Mouse (Mus musculus): ENCODE results near the gene Map3k7cl.

DNA sequence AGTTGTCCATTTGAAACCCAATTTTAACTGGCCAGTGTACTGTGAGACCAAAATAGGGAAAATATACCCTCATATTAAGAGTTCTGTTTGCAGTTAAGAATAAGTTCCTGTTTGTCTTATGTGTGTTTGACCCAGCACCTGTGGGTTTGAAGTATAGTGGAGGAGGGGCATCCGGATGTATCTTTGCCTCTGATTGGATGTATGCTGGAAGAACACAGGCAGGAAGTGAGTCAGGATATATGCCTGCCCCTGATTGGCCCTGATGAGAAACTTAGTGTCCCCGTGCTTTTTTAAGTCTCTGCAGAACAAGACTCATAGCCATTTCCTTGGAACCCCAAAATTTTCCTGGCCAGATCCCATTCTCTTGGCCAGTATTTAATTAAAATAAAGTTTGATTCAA is 51.8 kb downstream of the Map3k7cl start:
- TF ChIP-seq MAFK (IDR thresholded peaks at IDR 0.05; ENCODE audit: insufficient replicate concordance, low read length), result no peak
- no peak for TF ChIP-seq HCFC1 (IDR thresholded peaks at IDR 0.05; ENCODE audit: low read depth, low read length)
- TF ChIP-seq ELF1 (IDR thresholded peaks at IDR 0.05; ENCODE audit: low read depth, low read length), result no peak
- TF ChIP-seq KAT2A (IDR thresholded peaks at IDR 0.05; ENCODE audit: insufficient replicate concordance, low read length), result no peak
- TF ChIP-seq CTCF (conservative IDR thresholded peaks at IDR 0.05 in 1 of 2, IDR thresholded peaks at IDR 0.05 in 1 of 2; ENCODE audit: low read depth in 2 of 2, low read length in 2 of 2), result no peak
- no peak for TF ChIP-seq CHD1 (IDR thresholded peaks at IDR 0.05; ENCODE audit: low read depth, low read length)
- no peak for TF ChIP-seq USF1 (IDR thresholded peaks at IDR 0.05; ENCODE audit: low read depth, low read length)
- no peak for TF ChIP-seq JUND (conservative IDR thresholded peaks at IDR 0.05; ENCODE audit: low read depth, low read length)
- TF ChIP-seq EP300 (IDR thresholded peaks at IDR 0.05; ENCODE audit: low read length), result no peak
- TF ChIP-seq ZMIZ1 (IDR thresholded peaks at IDR 0.05; ENCODE audit: low read depth, low read length), result no peak
- TF ChIP-seq ZNF384 (IDR thresholded peaks at IDR 0.05; ENCODE audit: low read depth, low read length), result no peak
- no peak for TF ChIP-seq POLR2A (IDR thresholded peaks at IDR 0.05; ENCODE audit: low read depth, low read length)
- no peak for TF ChIP-seq E2F4 (IDR thresholded peaks at IDR 0.05; ENCODE audit: insufficient replicate concordance, low read depth, low read length)
- no peak for TF ChIP-seq MXI1 (IDR thresholded peaks at IDR 0.05; ENCODE audit: low read depth, low read length)
